Mouse (Mus musculus): ENCODE measurements at regions not wholly inside any gene's neighbourhood (a gene's known extent, or its start where the extent isn't known, plus 50 kb on each side); places are given as distances from the start of the nearest gene placed in this dataset.

GRCm38 (mm10) chr4:99491536-99492514 is 164.3 kb upstream of the Foxd3 start:
- DNase-seq (ENCODE audit: low spot score in 2 of 2), result peak in 1 of 2 experiments; percentile 7

GRCm38 (mm10) chr4:99503221-99503744 is 152.8 kb upstream of the Foxd3 start:
- no peak for DNase-seq (ENCODE audit: low spot score in 2 of 2)

GRCm38 (mm10) chr4:99511993-99512392 is 144.1 kb upstream of the Foxd3 start:
- DNase-seq (ENCODE audit: low spot score in 2 of 2), result no peak

GRCm38 (mm10) chr4:99516883-99517282 is 139.2 kb upstream of the Foxd3 start:
- no peak for DNase-seq (ENCODE audit: low spot score in 2 of 2)

- no peak for DNase-seq (ENCODE audit: low spot score in 2 of 2)
These were observed 128.7 kb upstream of the Foxd3 start for GRCm38 (mm10) chr4:99527441-99527840.

- DNase-seq (ENCODE audit: low spot score in 2 of 2), result no peak
These were observed 112.1 kb upstream of the Foxd3 start for GRCm38 (mm10) chr4:99544014-99544413.

- no peak for DNase-seq (ENCODE audit: low spot score in 2 of 2)
These were observed 110.4 kb upstream of the Foxd3 start for GRCm38 (mm10) chr4:99545742-99546141.

- no peak for DNase-seq (ENCODE audit: low spot score in 2 of 2)
These were observed 98.1 kb upstream of the Foxd3 start for GRCm38 (mm10) chr4:99557963-99558362.

- no peak for DNase-seq (ENCODE audit: low spot score in 2 of 2)
These were observed 95.5 kb upstream of the Foxd3 start for GRCm38 (mm10) chr4:99560604-99561003.

GRCm38 (mm10) chr4:99561506-99561937 is 94.6 kb upstream of the Foxd3 start:
- no peak for DNase-seq (ENCODE audit: low spot score in 2 of 2)

GRCm38 (mm10) chr4:99565401-99565800 is 90.7 kb upstream of the Foxd3 start:
- DNase-seq (ENCODE audit: low spot score in 2 of 2), result no peak

GRCm38 (mm10) chr4:99572841-99573642 is 83.1 kb upstream of the Foxd3 start:
- DNase-seq (ENCODE audit: low spot score in 2 of 2), result no peak

GRCm38 (mm10) chr4:99574021-99574531 is 82.0 kb upstream of the Foxd3 start:
- no peak for DNase-seq (ENCODE audit: low spot score in 2 of 2)

- no peak for DNase-seq (ENCODE audit: low spot score in 2 of 2)
These were observed 81.1 kb upstream of the Foxd3 start for GRCm38 (mm10) chr4:99574984-99575383.

GRCm38 (mm10) chr4:99597781-99598180 is 58.3 kb upstream of the Foxd3 start:
- DNase-seq (ENCODE audit: low spot score in 2 of 2), result no peak

- no peak for DNase-seq (ENCODE audit: low spot score in 2 of 2)
These were observed 55.4 kb upstream of the Foxd3 start for GRCm38 (mm10) chr4:99600741-99601140.

- DNase-seq (ENCODE audit: low spot score in 2 of 2), result no peak
These were observed 54.6 kb upstream of the Foxd3 start for GRCm38 (mm10) chr4:99601463-99601862.
